Mouse (Mus musculus) forebrain, embryonic 14.5 days (tissue): ENCODE results near the gene Itih5. TPM values are rescaled to one million over a fixed set of nuclear protein-coding genes. Genes with fewer than 3 reads are reported as not detected.

ENCODE experiments used
- ATAC-seq: fragments of 200-750 bp; cut with Nextera tagmentation; 2 replicates; pipeline ENCODE4 v1.8.0; 2017; ENCODE audit warnings: mild to moderate bottlenecking, moderate library complexity
- DNase-seq: peaks from one replicate; pipeline ENCODE4 v3.0.0-alpha.2; 2015; ENCODE audit warnings: low spot score
- H3K27ac ChIP-seq: fragments of 300-500 bp; sonication (generic); 2 replicates; pipeline ENCODE4 v1.5.1; 2014; ENCODE audit warnings: low read depth, mild to moderate bottlenecking, control low read depth, low read length, moderate library complexity
- H3K27me3 ChIP-seq: fragments of 300-500 bp; sonication (generic); replicated peaks from 2 replicates; pipeline ENCODE4 v1.6.1; 2014; ENCODE audit warnings: low read length, control low read depth, mixed read lengths; ENCODE audit not compliant: control insufficient read depth, insufficient read depth
- H3K36me3 ChIP-seq: fragments of 300-500 bp; sonication (generic); 2 replicates; pipeline ENCODE4 v1.6.1; 2014; ENCODE audit warnings: low read length, control low read depth; ENCODE audit not compliant: control insufficient read depth, insufficient read depth
- H3K4me1 ChIP-seq: fragments of 300-500 bp; sonication (generic); 2 replicates; pipeline ENCODE4 v1.6.1; 2014; ENCODE audit warnings: antibody characterized with exemption, low read length, control low read depth; ENCODE audit not compliant: control insufficient read depth, insufficient read depth
- H3K4me2 ChIP-seq: fragments of 300-500 bp; sonication (generic); 2 replicates; pipeline ENCODE4 v1.6.1; 2014; ENCODE audit warnings: mild to moderate bottlenecking, control low read depth, low read length
- H3K4me3 ChIP-seq: fragments of 300-500 bp; sonication (generic); 2 replicates; pipeline ENCODE4 v1.5.1; 2014; ENCODE audit warnings: low read depth, low read length, control low read depth
- H3K9ac ChIP-seq: fragments of 300-500 bp; sonication (generic); 2 replicates; pipeline ENCODE4 v1.6.1; 2014; ENCODE audit warnings: mild to moderate bottlenecking, low read length, control low read depth, moderate library complexity
- H3K9me3 ChIP-seq: fragments of 300-500 bp; sonication (generic); replicated peaks from 2 replicates; pipeline ENCODE4 v1.6.1; 2016; ENCODE audit warnings: low read length, control low read depth, mixed read lengths; ENCODE audit not compliant: control insufficient read depth
- WGBS: fragments of 180-500 bp; shearing (Covaris S2); extraction: QIAGEN DNeasy Blood & Tissue Kit; methylation state at CpG from one replicate; pipeline ENCODE4 v1.1.7; 2014; 5-methylcytosine and 5-hydroxymethylcytosine counted together
- polyA plus RNA-seq: library from polyadenylated mRNA; unstranded; fragments of >200 nt; fragmentation: Nextera tagmentation; extraction: Ambion mirVana; gene quantifications from 2 replicates; pipeline ENCODE4 v1.2.1, GENCODE M21; 2014

Itih5 gene
- polyA plus RNA-seq, 1 experiment from 2014 or later = 3.4 TPM

DNA sequence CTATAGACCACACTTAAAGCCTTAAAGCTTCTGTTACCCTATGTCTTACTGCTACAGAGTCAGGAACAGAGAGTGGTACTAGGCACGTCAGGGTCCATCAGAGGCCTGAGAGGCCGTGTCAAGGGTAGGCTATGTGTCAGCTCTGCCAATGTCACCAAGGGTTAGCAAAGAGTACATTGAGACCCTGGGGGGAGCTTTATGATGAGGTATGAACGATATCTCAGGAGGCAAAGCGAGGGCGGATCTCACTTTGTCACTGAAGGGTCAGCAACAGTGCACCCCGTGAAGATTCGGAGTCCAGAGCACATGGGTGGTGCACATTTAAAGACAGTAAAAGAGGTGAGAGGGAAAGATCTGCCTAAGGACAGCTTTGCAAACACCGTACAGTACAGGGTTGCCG lies 148.6 kb downstream of the Itih5 start:
- Histone ChIP-seq H3K4me3 (no peak overlapping the region), H3K4me2 (no peak overlapping the region), H3K9ac (no peak overlapping the region), H3K36me3 (no peaks in the 10 kb centered on the region), H3K27me3 (no peaks in the 10 kb centered on the region), H3K27ac (no peak overlapping the region), H3K9me3 (no peaks in the 10 kb centered on the region), H3K4me1 (0 out of 2 replicates have a peak, but pooled peaks cover 3% of the 10 kb centered on the region)
- WGBS = 92% methylated on average over 9 of the region's 9 CpGs
- ATAC-seq (no peak), DNase-seq (no peak)

DNA sequence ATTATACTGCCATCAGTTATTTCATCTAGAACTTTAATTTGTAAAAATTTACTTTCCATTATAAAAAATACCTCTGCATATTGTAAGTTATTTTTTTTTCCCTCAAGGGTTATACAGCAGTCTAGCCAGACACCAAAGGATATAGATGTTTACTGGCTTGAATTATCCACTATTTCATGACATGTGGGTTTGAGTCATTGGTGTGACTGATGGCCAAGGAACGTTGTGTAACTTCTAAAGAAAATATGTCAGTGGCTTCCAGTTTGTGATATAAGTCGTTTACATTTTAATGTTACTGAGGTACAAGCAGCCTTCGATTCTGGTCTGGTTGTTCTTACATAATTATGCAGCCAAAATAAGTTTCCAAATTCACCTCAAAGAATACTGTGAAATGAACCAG lies 151.5 kb downstream of the Itih5 start:
- Histone ChIP-seq H3K9ac (no peak overlapping the region), H3K27me3 (no peaks in the 10 kb centered on the region), H3K27ac (no peak overlapping the region), H3K4me1 (0 out of 2 replicates have a peak, but pooled peaks cover 3% of the 10 kb centered on the region), H3K4me3 (no peak overlapping the region), H3K4me2 (no peak overlapping the region), H3K9me3 (no peaks in the 10 kb centered on the region), H3K36me3 (no peaks in the 10 kb centered on the region)
- 79% methylated on average over 3 of the region's 3 CpGs for WGBS
- no peak for DNase-seq
- no peak for ATAC-seq

Other genes with a start within 250 kb of the Itih5 start
- 10.9 and 13.2 TPM in 2 replicates for gene Taf3, start 105.0 kb upstream of the Itih5 start, polyA plus RNA-seq
- 639 and 699 TPM in 2 replicates for gene Atp5c1, start 73.1 kb upstream of the Itih5 start, polyA plus RNA-seq
- 36.7 and 39.5 TPM in 2 replicates for gene Kin, start 73.0 kb upstream of the Itih5 start, polyA plus RNA-seq
- gene Itih2, start 22.2 kb upstream of the Itih5 start, polyA plus RNA-seq = 1.4 and 3.0 TPM in 2 replicates
- gene Sfmbt2, start 216.9 kb downstream of the Itih5 start, polyA plus RNA-seq = 1.8 and 2.2 TPM in 2 replicates